ENCODE assay signal across 21 mouse cellular contexts in genomic region chr10:76016886-76017285, GRCm38 (mm10). TPM values are rescaled to one million over a fixed set of nuclear protein-coding genes. Genes with fewer than 3 reads are reported as not detected.
DNase-seq lines count a peak whose midpoint lies in the region; ATAC-seq and TF ChIP-seq lines count a peak whose summit lies in the region.
"Had no signal": no experiment of that assay in that cellular context is flagged by ENCODE, and none has a peak within 500 bp of the region (broad histone marks: within the 10 kb centered on the region; RNA-seq: fewer than 3 reads in every experiment).

No protein-coding gene starts in this region.

- dilution Hi-C loops in CH12.LX (cut with MboI; ENCODE audit: extremely low pct_ligation_motif_present, extremely low pct_unique_long_range_greater_than_20kb, low sequenced_read_pairs): no loop called here

- no peak; the same call in none of the 2 replicates for TF ChIP-seq RAD21 in CH12.LX (IDR thresholded peaks at IDR 0.05; ENCODE audit: low read depth, low read length)

- no peak for TF ChIP-seq POLR2A in CH12.LX (IDR thresholded peaks at IDR 0.05; ENCODE audit: low read depth, low read length)

- TF ChIP-seq EP300 in CH12.LX (IDR thresholded peaks at IDR 0.05; ENCODE audit: low read length): peak; percentile 99

- H3K9me3 ChIP-seq in midbrain, embryonic 11.5 days (ENCODE audit: control insufficient read depth, low read length): no peaks in the 10 kb centered on the region
- H3K9me3 ChIP-seq in midbrain, embryonic 10.5 days (replicated peaks): no peaks in the 10 kb centered on the region
- peaks cover 15% of the 10 kb centered on the region for H3K9me3 ChIP-seq in CH12.LX (replicated peaks; ENCODE audit: low read length)
- H3K9me3 ChIP-seq: embryonic facial prominence, embryonic 12.5 days; forebrain, embryonic 13.5 days; forebrain, embryonic 15.5 days had no signal

- H3K27me3 ChIP-seq in midbrain, embryonic 11.5 days (ENCODE audit: control insufficient read depth, insufficient read depth, low read length): no peaks in the 10 kb centered on the region
- no peaks in the 10 kb centered on the region for H3K27me3 ChIP-seq in midbrain, embryonic 10.5 days (ENCODE audit: low read depth, poor library complexity, severe bottlenecking)
- H3K27me3 ChIP-seq in CH12.LX (replicated peaks): no peaks in the 10 kb centered on the region
- H3K27me3 ChIP-seq: embryonic facial prominence, embryonic 12.5 days; forebrain, embryonic 13.5 days; forebrain, embryonic 15.5 days had no signal

- H3K4me2 ChIP-seq in midbrain, embryonic 11.5 days: no peak overlapping the region
- H3K4me2 ChIP-seq in CH12.LX (ENCODE audit: insufficient read depth, low read depth, poor library complexity, severe bottlenecking): peak overlapping the region; percentile 29; the same call in 1 of the 2 replicates
- H3K4me2 ChIP-seq: embryonic facial prominence, embryonic 12.5 days; forebrain, embryonic 13.5 days; forebrain, embryonic 15.5 days had no signal

- no peak for TF ChIP-seq CTCF in CH12.LX (conservative IDR thresholded peaks at IDR 0.05 in 1 of 2, IDR thresholded peaks at IDR 0.05 in 1 of 2; ENCODE audit: low read depth in 2 of 2, low read length in 2 of 2)

- no peaks in the 10 kb centered on the region for H3K79me2 ChIP-seq in CH12.LX (replicated peaks; ENCODE audit: control insufficient read depth, extremely low read depth, insufficient read depth, poor library complexity, severe bottlenecking)

- ATAC-seq in midbrain, embryonic 11.5 days (ENCODE audit: low FRiP score): no peak
- ATAC-seq: activated CD4-positive, CD25-positive, alpha-beta regulatory T cell, adult 4 months; CD4-positive, CD25-positive, alpha-beta regulatory T cell, adult 4 months; forebrain, embryonic 13.5 days; forebrain, embryonic 15.5 days; forebrain, postnatal 0 days had no signal

- no peak overlapping the region for H3K4me3 ChIP-seq in midbrain, embryonic 11.5 days (ENCODE audit: low read depth, low read length)
- H3K4me3 ChIP-seq in midbrain, embryonic 10.5 days: no peak overlapping the region
- H3K4me3 ChIP-seq in CH12.LX (replicated peaks in 1 of 3; ENCODE audit: low read depth in 2 of 3, low read length in 2 of 3, poor library complexity in 1 of 3): no peak overlapping the region
- H3K4me3 ChIP-seq: embryonic facial prominence, embryonic 10.5 days; embryonic facial prominence, embryonic 12.5 days; forebrain, embryonic 13.5 days; forebrain, embryonic 15.5 days had no signal

- no peak overlapping the region for H3K27ac ChIP-seq in midbrain, embryonic 11.5 days (ENCODE audit: low read depth, low read length)
- no peak overlapping the region for H3K27ac ChIP-seq in midbrain, embryonic 10.5 days (replicated peaks)
- no peak overlapping the region for H3K27ac ChIP-seq in CH12.LX (ENCODE audit: insufficient read depth, low read depth)
- H3K27ac ChIP-seq: embryonic facial prominence, embryonic 10.5 days; embryonic facial prominence, embryonic 12.5 days; forebrain, embryonic 13.5 days; forebrain, embryonic 15.5 days had no signal

- no peaks in the 10 kb centered on the region for H3K4me1 ChIP-seq in midbrain, embryonic 11.5 days (ENCODE audit: control insufficient read depth, insufficient read depth, low read length)
- H3K4me1 ChIP-seq in midbrain, embryonic 10.5 days: no peaks in the 10 kb centered on the region
- peaks cover 9 to 25% of the 10 kb centered on the region in 2 experiments for H3K4me1 ChIP-seq in CH12.LX (ENCODE audit: control insufficient read depth in 1 of 2, insufficient read depth in 2 of 2)
- H3K4me1 ChIP-seq: embryonic facial prominence, embryonic 10.5 days; embryonic facial prominence, embryonic 12.5 days; forebrain, embryonic 13.5 days; forebrain, embryonic 15.5 days had no signal

- H3K36me3 ChIP-seq in midbrain, embryonic 11.5 days (ENCODE audit: control insufficient read depth, insufficient read depth, low read length): no peaks in the 10 kb centered on the region
- no peaks in the 10 kb centered on the region for H3K36me3 ChIP-seq in midbrain, embryonic 10.5 days
- H3K36me3 ChIP-seq in CH12.LX (replicated peaks in 1 of 2; ENCODE audit: control insufficient read depth in 1 of 2, insufficient read depth in 1 of 2, low read length in 1 of 2): no peaks in the 10 kb centered on the region
- H3K36me3 ChIP-seq: embryonic facial prominence, embryonic 10.5 days; embryonic facial prominence, embryonic 12.5 days; forebrain, embryonic 15.5 days had no signal

- in situ Hi-C loops in CH12.LX (cut with MboI; ENCODE audit: low pct_ligation_motif_present, low pct_unique_long_range_greater_than_20kb, low sequenced_read_pairs): no loop called here

- 91% methylated on average over 3 of the region's 3 CpGs for WGBS in midbrain, embryonic 11.5 days
- WGBS in midbrain, embryonic 10.5 days: 90% methylated on average over 3 of the region's 3 CpGs

- no peak overlapping the region for H3K9ac ChIP-seq in midbrain, embryonic 11.5 days (ENCODE audit: low read length)
- no peak overlapping the region for H3K9ac ChIP-seq in CH12.LX (ENCODE audit: insufficient read depth, low read depth)
- H3K9ac ChIP-seq: embryonic facial prominence, embryonic 12.5 days; forebrain, embryonic 13.5 days; forebrain, embryonic 15.5 days; forebrain, postnatal 0 days had no signal

- DNase-seq in midbrain, embryonic 11.5 days (ENCODE audit: low spot score, missing footprints): peak; percentile 59
- no peak for DNase-seq in midbrain, embryonic 10.5 days (ENCODE audit: low spot score)
- DNase-seq in CH12.LX (ENCODE audit: extremely low read depth): peak; percentile 62
- peak; percentile 33 for DNase-seq in induced T-regulatory cell, adult 2 months (ENCODE audit: low read depth)
- no peak for DNase-seq in cerebellum, postnatal 14 days
- DNase-seq in frontal cortex, postnatal 14 days (ENCODE audit: low spot score in 2 of 2): no peak
- DNase-seq: adrenal gland, adult 8-10 months; adrenal gland, postnatal 14 days; adrenal gland, postnatal 36 days; B cell, adult 2 months; cerebellum, adult 11-12 months; cerebellum, adult 2 months; cerebellum, adult 9-11 months; cerebellum, postnatal 25 days; forebrain, postnatal 0 days had no signal

TF ChIP-seq in CH12.LX, 34 proteins besides CTCF, POLR2A, EP300 and RAD21 (continues in another document):
- TF ChIP-seq CHD1 (IDR thresholded peaks at IDR 0.05; ENCODE audit: low read depth, low read length): 0 out of 2 replicates have a peak, but pooled peaks have one; percentile 41
- TF ChIP-seq SMC3 (IDR thresholded peaks at IDR 0.05; ENCODE audit: low read depth, low read length): 0 out of 2 replicates have a peak, but pooled peaks have one; percentile 11
- no peak for TF ChIP-seq ZMIZ1 (IDR thresholded peaks at IDR 0.05; ENCODE audit: low read depth, low read length)
- TF ChIP-seq UBTF (IDR thresholded peaks at IDR 0.05; ENCODE audit: low read depth, low read length): no peak
- no peak for TF ChIP-seq ELF1 (IDR thresholded peaks at IDR 0.05; ENCODE audit: low read depth, low read length)
- TF ChIP-seq RCOR1 (conservative IDR thresholded peaks at IDR 0.05; ENCODE audit: low read depth, low read length): 0 out of 2 replicates have a peak, but pooled peaks have one; percentile 70
- no peak for TF ChIP-seq ZC3H11A (IDR thresholded peaks at IDR 0.05; ENCODE audit: low read depth, low read length)
- no peak for TF ChIP-seq HCFC1 (IDR thresholded peaks at IDR 0.05; ENCODE audit: low read depth, low read length)
- TF ChIP-seq PAX5 (IDR thresholded peaks at IDR 0.05; ENCODE audit: low read length): no peak
- no peak for TF ChIP-seq ZNF384 (IDR thresholded peaks at IDR 0.05; ENCODE audit: low read depth, low read length)
- TF ChIP-seq SIN3A (IDR thresholded peaks at IDR 0.05; ENCODE audit: low read length): peak; percentile 77
- TF ChIP-seq NRF1 (IDR thresholded peaks at IDR 0.05; ENCODE audit: low read depth, low read length): no peak
- TF ChIP-seq USF1 (IDR thresholded peaks at IDR 0.05; ENCODE audit: low read depth, low read length): no peak
- TF ChIP-seq BHLHE40 (IDR thresholded peaks at IDR 0.05; ENCODE audit: low read depth, low read length): peak; percentile 82
- TF ChIP-seq MAX (IDR thresholded peaks at IDR 0.05; ENCODE audit: low read length): no peak
- no peak for TF ChIP-seq ZKSCAN1 (IDR thresholded peaks at IDR 0.05; ENCODE audit: borderline replicate concordance, low read depth, low read length)
- TF ChIP-seq TCF12 (IDR thresholded peaks at IDR 0.05; ENCODE audit: low read depth, low read length): peak; percentile 88
- peak; percentile 63; the same call in 1 of the 2 replicates for TF ChIP-seq MYC (IDR thresholded peaks at IDR 0.05; ENCODE audit: low read depth, low read length)
- no peak for TF ChIP-seq USF2 (conservative IDR thresholded peaks at IDR 0.05; ENCODE audit: low read depth, low read length)
- TF ChIP-seq GABPA (IDR thresholded peaks at IDR 0.05; ENCODE audit: insufficient replicate concordance, low read depth, low read length): no peak
- TF ChIP-seq MAZ (IDR thresholded peaks at IDR 0.05; ENCODE audit: low read depth, low read length): 0 out of 2 replicates have a peak, but pooled peaks have one; percentile 52
- peak; percentile 100 for TF ChIP-seq IRF4 (IDR thresholded peaks at IDR 0.05; ENCODE audit: low read depth, low read length)
- no peak for TF ChIP-seq NELFE (IDR thresholded peaks at IDR 0.05; ENCODE audit: low read depth, low read length)
- peak; percentile 89 for TF ChIP-seq ETS1 (conservative IDR thresholded peaks at IDR 0.05; ENCODE audit: low read depth, low read length)
- no peak for TF ChIP-seq MXI1 (IDR thresholded peaks at IDR 0.05; ENCODE audit: low read depth, low read length)
- no peak for TF ChIP-seq POLR2AphosphoS2 (IDR thresholded peaks at IDR 0.05; ENCODE audit: low read depth, low read length)
- peak; percentile 92 for TF ChIP-seq JUN (IDR thresholded peaks at IDR 0.05; ENCODE audit: insufficient read depth, low read depth, low read length)
- TF ChIP-seq CHD2 (IDR thresholded peaks at IDR 0.05; ENCODE audit: low read length): peak; percentile 74
- TF ChIP-seq MAFK (IDR thresholded peaks at IDR 0.05; ENCODE audit: insufficient replicate concordance, low read length): peak; percentile 58; the same call in 1 of the 2 replicates
- peak; percentile 100 for TF ChIP-seq JUND (conservative IDR thresholded peaks at IDR 0.05; ENCODE audit: low read depth, low read length)
- TF ChIP-seq MEF2A (IDR thresholded peaks at IDR 0.05; ENCODE audit: borderline replicate concordance, low read depth, low read length): peak; percentile 100

RNA-seq across cellular contexts. Expression of gene Zfp280b, which starts 15.6 kb away (rescaled TPM):
- 33.2 and 34.3 TPM in 2 replicates for polyA plus RNA-seq in midbrain, embryonic 11.5 days (2014; fragmentation: Nextera tagmentation; extraction: Ambion mirVana)
- 36.8 and 39.0 TPM in 2 replicates for polyA plus RNA-seq in midbrain, embryonic 10.5 days (2016; fragmentation: Nextera tagmentation; extraction: Ambion mirVana)
- 24.4 and 26.6 TPM in 2 replicates for total RNA-seq in CH12.LX (2012; rRNA removed)
- total RNA-seq in CH12.LX (2014; rRNA removed): 15.2 and 19.0 TPM in 2 replicates
- polyA plus RNA-seq in CH12.LX (2012; ENCODE audit: insufficient read length, low read depth): 30.4 and 36.6 TPM in 2 replicates

Comparison
In these comparisons a context has a peak if more than half of its experiments do, and no peak if none do; other contexts are left out.
1. DNase-seq: peak in midbrain, embryonic 11.5 days (single experiment), CH12.LX (single experiment) and induced T-regulatory cell, adult 2 months (single experiment); none in midbrain, embryonic 10.5 days (single experiment), cerebellum, postnatal 14 days (0 of 2) and frontal cortex, postnatal 14 days (0 of 2).